Mouse (Mus musculus): ENCODE data around the gene Gpkow. TPM values are rescaled to one million over a fixed set of nuclear protein-coding genes. Genes with fewer than 3 reads are reported as not detected.

The Gpkow gene
- polyA plus RNA-seq, 1 experiment from 2014 or later = 53.2 TPM

GRCm38 (mm10) chrX:7733571-7734156 is 36.7 kb downstream of the Gpkow start:
- no peak overlapping the region for H3K4me2 ChIP-seq (ENCODE audit: low read length)
- H3K9me3 ChIP-seq (ENCODE audit: control insufficient read depth, low read length) = no peaks in the 10 kb centered on the region
- H3K9ac ChIP-seq (replicated peaks; ENCODE audit: low read depth, low read length) = no peak overlapping the region
- no peak overlapping the region for H3K4me3 ChIP-seq (replicated peaks; ENCODE audit: low read length)
- no peaks in the 10 kb centered on the region for H3K27me3 ChIP-seq (replicated peaks; ENCODE audit: control insufficient read depth, insufficient read depth, low read length)
- WGBS = 28% methylated on average over 25 of the region's 26 CpGs
- ATAC-seq = no peak
- peaks cover 6% of the 10 kb centered on the region for H3K4me1 ChIP-seq (replicated peaks; ENCODE audit: control insufficient read depth, insufficient read depth, low read length)
- H3K27ac ChIP-seq (ENCODE audit: low read length) = no peak overlapping the region
- H3K36me3 ChIP-seq (ENCODE audit: control insufficient read depth, insufficient read depth) = 0 out of 2 replicates have a peak, but pooled peaks cover 8% of the 10 kb centered on the region

- Histone ChIP-seq H3K27me3 (replicated peaks; ENCODE audit: control insufficient read depth, insufficient read depth, low read length) (no peaks in the 10 kb centered on the region), H3K36me3 (ENCODE audit: control insufficient read depth, insufficient read depth) (0 out of 2 replicates have a peak, but pooled peaks cover 8% of the 10 kb centered on the region), H3K4me2 (ENCODE audit: low read length) (no peak overlapping the region), H3K4me1 (replicated peaks; ENCODE audit: control insufficient read depth, insufficient read depth, low read length) (peaks cover 4% of the 10 kb centered on the region; the same call in 1 of the 2 replicates), H3K9me3 (ENCODE audit: control insufficient read depth, low read length) (no peaks in the 10 kb centered on the region), H3K9ac (replicated peaks; ENCODE audit: low read depth, low read length) (no peak overlapping the region), H3K4me3 (replicated peaks; ENCODE audit: low read length) (no peak overlapping the region), H3K27ac (ENCODE audit: low read length) (no peak overlapping the region)
- 63% methylated on average over 11 of the region's 14 CpGs for WGBS
- ATAC-seq = no peak
These were observed 42.6 kb downstream of the Gpkow start for GRCm38 (mm10) chrX:7739336-7740081.

- 79% methylated on average over 10 of the region's 10 CpGs for WGBS
- ATAC-seq = no peak
These were observed 43.3 kb downstream of the Gpkow start for GRCm38 (mm10) chrX:7740082-7740819.

GRCm38 (mm10) chrX:7741103-7741502 is 44.2 kb downstream of the Gpkow start:
- no peak for ATAC-seq
- 87% methylated on average over 5 of the region's 5 CpGs for WGBS
- Histone ChIP-seq H3K9ac (replicated peaks; ENCODE audit: low read depth, low read length) (no peak overlapping the region), H3K4me1 (replicated peaks; ENCODE audit: control insufficient read depth, insufficient read depth, low read length) (peaks cover 4% of the 10 kb centered on the region; the same call in 1 of the 2 replicates), H3K4me2 (ENCODE audit: low read length) (no peak overlapping the region), H3K27ac (ENCODE audit: low read length) (no peak overlapping the region), H3K27me3 (replicated peaks; ENCODE audit: control insufficient read depth, insufficient read depth, low read length) (no peaks in the 10 kb centered on the region), H3K9me3 (ENCODE audit: control insufficient read depth, low read length) (no peaks in the 10 kb centered on the region), H3K36me3 (ENCODE audit: control insufficient read depth, insufficient read depth) (0 out of 2 replicates have a peak, but pooled peaks cover 6% of the 10 kb centered on the region), H3K4me3 (replicated peaks; ENCODE audit: low read length) (no peak overlapping the region)

More at GRCm38 (mm10) chrX:7740082-7740819, 43.3 kb downstream of the Gpkow start:
- H3K27ac ChIP-seq (ENCODE audit: low read length) = no peak overlapping the region
- no peak overlapping the region for H3K4me3 ChIP-seq (replicated peaks; ENCODE audit: low read length)
- H3K4me2 ChIP-seq (ENCODE audit: low read length) = no peak overlapping the region
- no peak overlapping the region for H3K9ac ChIP-seq (replicated peaks; ENCODE audit: low read depth, low read length)
- H3K36me3 ChIP-seq (ENCODE audit: control insufficient read depth, insufficient read depth) = 0 out of 2 replicates have a peak, but pooled peaks cover 8% of the 10 kb centered on the region
- H3K4me1 ChIP-seq (replicated peaks; ENCODE audit: control insufficient read depth, insufficient read depth, low read length) = peaks cover 4% of the 10 kb centered on the region; the same call in 1 of the 2 replicates
- H3K9me3 ChIP-seq (ENCODE audit: control insufficient read depth, low read length) = no peaks in the 10 kb centered on the region
- H3K27me3 ChIP-seq (replicated peaks; ENCODE audit: control insufficient read depth, insufficient read depth, low read length) = no peaks in the 10 kb centered on the region

GRCm38 (mm10) chrX:7743470-7743869 is 46.5 kb downstream of the Gpkow start:
- Histone ChIP-seq H3K4me3 (replicated peaks; ENCODE audit: low read length) (no peak overlapping the region), H3K9me3 (ENCODE audit: control insufficient read depth, low read length) (no peaks in the 10 kb centered on the region), H3K4me2 (ENCODE audit: low read length) (no peak overlapping the region), H3K9ac (replicated peaks; ENCODE audit: low read depth, low read length) (no peak overlapping the region), H3K4me1 (replicated peaks; ENCODE audit: control insufficient read depth, insufficient read depth, low read length) (peaks cover 4% of the 10 kb centered on the region; the same call in 1 of the 2 replicates), H3K27ac (ENCODE audit: low read length) (no peak overlapping the region), H3K36me3 (ENCODE audit: control insufficient read depth, insufficient read depth) (no peaks in the 10 kb centered on the region), H3K27me3 (replicated peaks; ENCODE audit: control insufficient read depth, insufficient read depth, low read length) (no peaks in the 10 kb centered on the region)
- no peak for ATAC-seq
- 53% methylated on average over 5 of the region's 5 CpGs for WGBS

GRCm38 (mm10) chrX:7744940-7745339 is 48.0 kb downstream of the Gpkow start:
- no peaks in the 10 kb centered on the region for H3K9me3 ChIP-seq (ENCODE audit: control insufficient read depth, low read length)
- H3K9ac ChIP-seq (replicated peaks; ENCODE audit: low read depth, low read length) = no peak overlapping the region
- 0 out of 2 replicates have a peak, but pooled peaks cover 4% of the 10 kb centered on the region for H3K4me1 ChIP-seq (replicated peaks; ENCODE audit: control insufficient read depth, insufficient read depth, low read length)
- H3K36me3 ChIP-seq (ENCODE audit: control insufficient read depth, insufficient read depth) = no peaks in the 10 kb centered on the region
- H3K27ac ChIP-seq (ENCODE audit: low read length) = no peak overlapping the region
- H3K4me3 ChIP-seq (replicated peaks; ENCODE audit: low read length) = no peak overlapping the region
- whole genome bisulfite sequencing = 64% methylated on average over 1 of the region's 1 CpGs
- H3K27me3 ChIP-seq (replicated peaks; ENCODE audit: control insufficient read depth, insufficient read depth, low read length) = no peaks in the 10 kb centered on the region
- no peak overlapping the region for H3K4me2 ChIP-seq (ENCODE audit: low read length)
- ATAC-seq = no peak

- 87% methylated on average over 8 of the region's 8 CpGs for WGBS
- H3K36me3 ChIP-seq (ENCODE audit: control insufficient read depth, insufficient read depth) = no peaks in the 10 kb centered on the region
- H3K27me3 ChIP-seq (replicated peaks; ENCODE audit: control insufficient read depth, insufficient read depth, low read length) = no peaks in the 10 kb centered on the region
- no peak overlapping the region for H3K4me3 ChIP-seq (replicated peaks; ENCODE audit: low read length)
- 0 out of 2 replicates have a peak, but pooled peaks cover 4% of the 10 kb centered on the region for H3K4me1 ChIP-seq (replicated peaks; ENCODE audit: control insufficient read depth, insufficient read depth, low read length)
- no peaks in the 10 kb centered on the region for H3K9me3 ChIP-seq (ENCODE audit: control insufficient read depth, low read length)
- no peak overlapping the region for H3K4me2 ChIP-seq (ENCODE audit: low read length)
- no peak for ATAC-seq
- no peak overlapping the region for H3K9ac ChIP-seq (replicated peaks; ENCODE audit: low read depth, low read length)
- H3K27ac ChIP-seq (ENCODE audit: low read length) = no peak overlapping the region
These were observed 48.5 kb downstream of the Gpkow start for GRCm38 (mm10) chrX:7745429-7745828.

- Histone ChIP-seq H3K27me3 (replicated peaks; ENCODE audit: control insufficient read depth, insufficient read depth, low read length) (no peaks in the 10 kb centered on the region), H3K9ac (replicated peaks; ENCODE audit: low read depth, low read length) (peak within 1 kb of the TSS; percentile 79), H3K4me2 (ENCODE audit: low read length) (peak within 1 kb of the TSS; percentile 57), H3K9me3 (ENCODE audit: control insufficient read depth, low read length) (no peaks in the 10 kb centered on the region), H3K4me3 (replicated peaks; ENCODE audit: low read length) (peak within 1 kb of the TSS; percentile 70), H3K4me1 (replicated peaks; ENCODE audit: control insufficient read depth, insufficient read depth, low read length) (0 out of 2 replicates have a peak, but pooled peaks cover 4% of the 10 kb centered on the region), H3K27ac (ENCODE audit: low read length) (peak within 1 kb of the TSS; percentile 50), H3K36me3 (ENCODE audit: control insufficient read depth, insufficient read depth) (no peaks in the 10 kb centered on the region)
- peak; percentile 86 for ATAC-seq
- 17% methylated on average over 24 of the region's 56 CpGs for WGBS
These were observed 53.6 kb downstream of the Gpkow start, which contains the start of gene Ccdc120 for GRCm38 (mm10) chrX:7750432-7751116. Gene Ccdc120, minus strand, starts transcription at chrX:7750905.
